Mouse (Mus musculus) CH12.LX (cell line): Measurements from ENCODE around the gene Kera. TPM values are rescaled to one million over a fixed set of nuclear protein-coding genes. Genes with fewer than 3 reads are reported as not detected.

Source experiments
- DNase-seq: peaks from one replicate; pipeline ENCODE4 v3.0.0-alpha.2; 2013; ENCODE audit errors: extremely low read depth
- H3K27ac ChIP-seq: 2 replicates; pipeline ENCODE4 v1.5.1; 2012; ENCODE audit warnings: low read depth, mild to moderate bottlenecking, control low read depth, moderate library complexity; ENCODE audit not compliant: insufficient read depth
- H3K27me3 ChIP-seq: replicated peaks from 2 replicates; pipeline ENCODE3; 2012; ENCODE audit warnings: inconsistent platforms
- H3K36me3 ChIP-seq, 2 experiments: replicated peaks in 1 of 2; 2 replicates each; pipeline versions ENCODE3 to v1.6.1; 2012; ENCODE audit warnings: inconsistent platforms in 1 of 2, low read length in 1 of 2, mild to moderate bottlenecking in 1 of 2, mixed read lengths in 1 of 2, moderate library complexity in 1 of 2; ENCODE audit not compliant: control insufficient read depth in 1 of 2, insufficient read depth in 1 of 2
- H3K4me1 ChIP-seq, 2 experiments: 2 replicates each; pipeline ENCODE4 v1.6.1; 2012; ENCODE audit warnings: inconsistent platforms in 1 of 2, moderate library complexity in 1 of 2; ENCODE audit not compliant: insufficient read depth in 2 of 2, control insufficient read depth in 1 of 2
- H3K4me2 ChIP-seq: 2 replicates; pipeline ENCODE4 v1.6.1; 2012; ENCODE audit warnings: low read depth, mild to moderate bottlenecking, control low read depth; ENCODE audit not compliant: poor library complexity, insufficient read depth, severe bottlenecking
- H3K4me3 ChIP-seq, 3 experiments: fragments of 150-350 bp in 1 of 3; sonication (generic) in 1 of 3; replicated peaks in 1 of 3; 2 replicates each; pipeline versions ENCODE3 to v1.5.1; 2011 to 2012; ENCODE audit warnings: low read depth in 2 of 3, low read length in 2 of 3, mild to moderate bottlenecking in 2 of 3, moderate library complexity in 2 of 3, control low read depth in 1 of 3, improper control_type of control experiment in 1 of 3, inconsistent platforms in 1 of 3, mixed read lengths in 1 of 3; ENCODE audit not compliant: poor library complexity in 1 of 3
- H3K79me2 ChIP-seq: replicated peaks from 2 replicates; pipeline ENCODE4 v1.6.1; 2012; ENCODE audit warnings: mild to moderate bottlenecking, moderate library complexity; ENCODE audit not compliant: control insufficient read depth, poor library complexity, insufficient read depth, severe bottlenecking; ENCODE audit errors: extremely low read depth
- H3K9ac ChIP-seq: 2 replicates; pipeline ENCODE4 v1.6.1; 2012; ENCODE audit warnings: low read depth, mild to moderate bottlenecking, control low read depth, moderate library complexity; ENCODE audit not compliant: insufficient read depth
- H3K9me3 ChIP-seq: replicated peaks from 2 replicates; pipeline ENCODE3; 2012; ENCODE audit warnings: low read length, inconsistent platforms, mixed read lengths
- CHD1 ChIP-seq: IDR thresholded peaks from 2 replicates; pipeline ENCODE4 v1.6.1; 2012; ENCODE audit warnings: low read depth, low read length, improper control_type of control experiment, inconsistent platforms
- CHD2 ChIP-seq: IDR thresholded peaks from 2 replicates; pipeline ENCODE4 v1.6.1; 2011; ENCODE audit warnings: low read length, improper control_type of control experiment
- CTCF ChIP-seq, 2 experiments: IDR thresholded peaks in 1 of 2; conservative IDR thresholded peaks in 1 of 2; 2 replicates each; pipeline ENCODE4 v1.5.1; 2011 to 2012; ENCODE audit warnings: low read depth in 2 of 2, low read length in 2 of 2, improper control_type of control experiment in 1 of 2, inconsistent platforms in 1 of 2, mild to moderate bottlenecking in 1 of 2, moderate library complexity in 1 of 2
- EP300 ChIP-seq: IDR thresholded peaks from 2 replicates; pipeline ENCODE4 v1.6.1; 2011; ENCODE audit warnings: low read length, improper control_type of control experiment
- JUN ChIP-seq: IDR thresholded peaks from 2 replicates; pipeline ENCODE4 v1.6.1; 2011; ENCODE audit warnings: low read depth, mild to moderate bottlenecking, low read length, improper control_type of control experiment, moderate library complexity; ENCODE audit not compliant: insufficient read depth
- JUND ChIP-seq: conservative IDR thresholded peaks from 2 replicates; pipeline ENCODE4 v1.6.1; 2011; ENCODE audit warnings: low read depth, low read length, improper control_type of control experiment
- TCF12 ChIP-seq: IDR thresholded peaks from 2 replicates; pipeline ENCODE4 v1.6.1; 2014; ENCODE audit warnings: low read depth, mild to moderate bottlenecking, inconsistent platforms, low read length, improper control_type of control experiment
- UBTF ChIP-seq: IDR thresholded peaks from 2 replicates; pipeline ENCODE4 v1.6.1; 2012; ENCODE audit warnings: low read depth, mild to moderate bottlenecking, inconsistent platforms, low read length, improper control_type of control experiment, moderate library complexity
- USF2 ChIP-seq: conservative IDR thresholded peaks from 2 replicates; pipeline ENCODE4 v1.6.1; 2011; ENCODE audit warnings: low read depth, low read length, improper control_type of control experiment
- ZKSCAN1 ChIP-seq: IDR thresholded peaks from 2 replicates; pipeline ENCODE4 v1.6.1; 2012; ENCODE audit warnings: low read depth, inconsistent platforms, low read length, improper control_type of control experiment, borderline replicate concordance
- dilution Hi-C: fragments of 300-500 bp; cut with MboI; formaldehyde crosslinking; loops from 2 replicates; pipeline ENCODE4 v1.14.3; 2020; ENCODE audit warnings: low sequenced_read_pairs; ENCODE audit not compliant: extremely low pct_unique_long_range_greater_than_20kb, extremely low pct_ligation_motif_present
- in situ Hi-C: fragments of 300-500 bp; cut with MboI; formaldehyde crosslinking; loops from 3 replicates; pipeline ENCODE4 v1.14.3; 2019; ENCODE audit warnings: low sequenced_read_pairs, low pct_ligation_motif_present, low pct_unique_long_range_greater_than_20kb, mixed read lengths
- polyA plus RNA-seq: library from polyadenylated mRNA; unstranded; fragments of >175 nt; gene quantifications from 2 replicates; pipeline ENCODE4 v1.2.1, GENCODE M21; 2012; ENCODE audit warnings: low read depth; ENCODE audit not compliant: insufficient read length
- total RNA-seq, 2 experiments: library from RNA; depleted of rRNA; stranded (reverse); fragments of 300-350 nt in 1 of 2; fragments of >200 nt in 1 of 2; gene quantifications; 2 replicates each; pipeline ENCODE4 v1.2.3; 2012 to 2014

The Kera gene
- total and polyA plus RNA-seq, 3 experiments: not detected

GRCm38 (mm10) chr10:97659489-97659888 lies 52.8 kb downstream of the Kera start:
- Histone ChIP-seq H3K79me2 (no peaks in the 10 kb centered on the region), H3K27me3 (no peaks in the 10 kb centered on the region), H3K27ac (no peak overlapping the region), H3K4me3 (no peak overlapping the region), H3K36me3 (no peaks in the 10 kb centered on the region), H3K4me2 (no peak overlapping the region), H3K9me3 (no peaks in the 10 kb centered on the region), H3K4me1 (no peaks in the 10 kb centered on the region), H3K9ac (no peak overlapping the region)
- in situ Hi-C loops: no loop called here
- no peak for DNase-seq
- dilution Hi-C loops: no loop called here
- TF ChIP-seq EP300: no peak
- TF ChIP-seq USF2: no peak
- no peak for TF ChIP-seq JUND
- TF ChIP-seq UBTF: no peak
- TF ChIP-seq CHD1: no peak
- no peak for TF ChIP-seq ZKSCAN1
- no peak for TF ChIP-seq JUN
- TF ChIP-seq CHD2: no peak
- no peak for TF ChIP-seq CTCF (conservative IDR thresholded peaks at IDR 0.05 in 1 of 2, IDR thresholded peaks at IDR 0.05 in 1 of 2; ENCODE audit: low read depth in 2 of 2, low read length in 2 of 2)
- no peak for TF ChIP-seq TCF12

Other genes starting within 250 kb of the Kera start
- not detected in 2 replicates for gene Dcn, start 127.3 kb upstream of the Kera start, total RNA-seq (2012; rRNA removed)
- gene Dcn, start 127.3 kb upstream of the Kera start, total RNA-seq (2014; rRNA removed): not detected in 2 replicates
- gene Dcn, start 127.3 kb upstream of the Kera start, polyA plus RNA-seq: not detected in 2 replicates
- gene Lum, start 41.8 kb upstream of the Kera start, total RNA-seq (2012; rRNA removed): not detected in 2 replicates
- gene Lum, start 41.8 kb upstream of the Kera start, total RNA-seq (2014; rRNA removed): not detected in 2 replicates
- gene Lum, start 41.8 kb upstream of the Kera start, polyA plus RNA-seq: not detected in 2 replicates
- gene Epyc, start 37.2 kb downstream of the Kera start, total RNA-seq (2012; rRNA removed): not detected in 2 replicates
- gene Epyc, start 37.2 kb downstream of the Kera start, total RNA-seq (2014; rRNA removed): not detected in 2 replicates
- gene Epyc, start 37.2 kb downstream of the Kera start, polyA plus RNA-seq: not detected in 2 replicates
- not detected in 2 replicates for gene Ccer1, start 86.2 kb downstream of the Kera start, total RNA-seq (2012; rRNA removed)
- not detected in 2 replicates for gene Ccer1, start 86.2 kb downstream of the Kera start, total RNA-seq (2014; rRNA removed)
- not detected in 2 replicates for gene Ccer1, start 86.2 kb downstream of the Kera start, polyA plus RNA-seq
- gene C030005K15Rik, start 119.9 kb downstream of the Kera start, total RNA-seq (2012; rRNA removed): not detected in 2 replicates
- gene C030005K15Rik, start 119.9 kb downstream of the Kera start, total RNA-seq (2014; rRNA removed): not detected in 2 replicates
- not detected in 2 replicates for gene C030005K15Rik, start 119.9 kb downstream of the Kera start, polyA plus RNA-seq